Mouse (Mus musculus) embryo, embryonic 10.5 days (tissue): Measurements from ENCODE around the gene Cryga.
"Not testable (repeated sequence)": the region's sequence is repeated elsewhere in the genome, so short reads cannot be mapped to it uniquely, and the experiment has no call there.

ENCODE experiments used
- DNase-seq: peaks from one replicate; pipeline ENCODE4 v3.0.0-alpha.2; 2015; ENCODE audit warnings: low spot score

Cryga gene

DNA sequence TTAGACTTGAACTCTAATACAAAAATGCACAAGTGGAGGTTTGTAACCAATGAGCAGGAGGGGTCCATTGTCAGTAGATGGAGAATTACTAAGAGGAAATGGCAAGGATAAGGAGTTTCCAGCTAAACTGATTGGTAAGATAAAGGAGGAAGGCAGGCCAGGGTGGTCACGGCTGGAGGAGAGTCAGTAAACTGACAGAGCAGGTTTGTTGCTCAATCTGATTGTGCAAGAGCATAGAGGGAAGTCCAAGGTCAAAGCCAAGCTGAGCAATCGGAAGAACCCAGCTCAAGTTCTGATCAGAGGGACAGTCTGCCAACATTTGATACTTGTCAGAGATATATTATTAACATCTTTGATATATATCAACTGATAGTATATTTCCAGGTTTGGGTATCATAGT, 12.8 kb downstream of the Cryga start:
- no peak for DNase-seq

DNA sequence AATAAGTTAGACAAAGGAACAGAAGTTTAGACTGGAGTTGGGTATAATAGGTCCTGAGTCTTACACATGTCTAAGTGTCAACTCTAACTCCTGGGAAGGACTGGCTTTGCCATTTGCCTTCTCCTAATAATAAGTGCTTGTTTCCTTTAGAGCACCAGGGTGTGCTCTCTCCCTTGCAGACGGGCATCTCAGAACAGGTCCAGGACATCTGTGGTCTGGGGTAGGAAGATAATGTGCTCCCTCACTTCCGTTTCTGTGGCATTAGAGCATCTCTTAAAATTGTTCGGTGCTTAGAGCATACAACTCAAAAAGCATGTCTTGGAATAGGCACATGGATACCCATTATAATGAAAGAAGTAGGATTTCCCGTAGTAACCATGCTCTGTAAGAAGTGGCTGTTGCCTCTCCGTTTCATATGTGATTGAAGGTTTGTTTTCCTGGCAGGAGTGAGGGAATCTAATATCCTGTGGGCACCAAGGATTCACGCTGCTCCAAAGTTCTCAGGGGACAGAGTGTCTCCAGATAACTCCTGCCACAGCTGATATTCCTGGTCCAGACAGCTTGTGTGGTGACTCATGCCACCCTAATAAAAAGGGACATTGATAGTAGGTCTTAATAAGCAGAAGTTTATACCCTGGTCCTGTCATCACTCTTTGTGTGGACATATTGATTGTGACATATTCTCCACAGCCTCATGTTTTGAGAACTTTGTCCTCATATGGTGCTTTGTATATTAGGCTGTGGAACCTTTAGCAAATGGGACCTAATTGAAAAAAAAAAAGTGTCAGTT, 14.4 kb downstream of the Cryga start:
- no peak for DNase-seq

DNA sequence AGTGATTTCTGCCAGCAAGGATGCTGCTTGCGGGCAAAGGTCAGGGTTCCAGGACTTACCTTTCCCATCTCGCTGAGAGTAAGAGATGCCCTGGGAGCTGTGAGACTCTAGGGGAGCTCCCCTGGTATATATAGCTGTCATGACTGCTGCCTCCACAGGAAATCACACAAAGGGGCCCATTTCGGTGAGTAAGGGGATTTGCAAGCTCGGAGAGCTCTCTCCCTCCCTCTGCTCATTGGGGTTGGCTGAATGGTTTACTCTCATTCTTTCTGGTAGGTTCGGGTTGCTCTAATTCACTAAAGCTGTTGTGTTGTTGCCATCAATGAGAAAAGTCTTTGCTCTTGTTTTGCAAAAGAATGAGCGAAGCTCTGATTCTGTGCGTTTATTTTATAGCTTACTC, 21.0 kb downstream of the Cryga start, which contains the start of gene Crygb:
Gene Crygb (minus strand): TSS at position 101 of the 400 bp plus-strand sequence.
- DNase-seq, result peak; percentile 6

DNA sequence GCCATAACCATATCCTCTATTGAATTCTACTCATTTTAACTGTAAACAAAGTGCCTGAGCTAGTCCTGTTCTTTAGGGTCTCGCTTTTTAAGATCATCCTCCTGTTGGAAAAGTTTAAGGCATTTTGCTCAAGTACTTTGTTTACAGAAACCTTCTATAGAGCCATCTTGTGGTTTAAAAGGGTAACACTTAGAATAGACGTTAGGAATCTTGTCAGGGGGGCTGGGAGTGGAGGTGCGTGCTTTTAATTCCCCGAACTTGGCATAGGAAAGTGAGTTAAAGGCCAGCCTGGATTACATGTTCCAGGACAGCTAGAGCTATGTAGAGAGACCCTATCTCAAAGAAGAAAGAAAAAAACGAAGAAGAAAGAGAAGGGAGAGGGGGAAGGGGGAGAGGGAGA, 27.6 kb downstream of the Cryga start:
- DNase-seq, result peak; percentile 13

DNA sequence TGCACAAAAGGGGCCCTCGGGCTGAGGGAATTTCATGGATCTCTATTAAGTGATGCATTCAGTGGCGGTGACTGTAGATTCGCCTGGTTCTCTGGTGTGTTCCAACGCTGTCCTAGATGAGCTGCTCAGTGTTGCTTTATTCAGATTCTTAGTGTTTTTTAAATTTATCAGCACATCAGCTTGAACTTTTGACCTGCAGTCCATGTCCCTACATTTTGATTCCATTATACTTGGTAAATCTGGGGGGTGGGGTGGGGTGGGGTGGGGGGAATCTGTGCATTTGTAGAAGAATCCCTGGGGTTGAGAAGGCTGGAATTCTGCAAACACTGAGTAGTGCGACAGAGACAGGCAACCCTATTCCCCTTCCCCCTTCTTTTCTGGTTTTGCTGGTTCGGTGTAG, 29.6 kb downstream of the Cryga start, which contains the start of gene Crygc:
Gene Crygc (minus strand): TSS at position 101 of the 400 bp plus-strand sequence.
- no peak for DNase-seq

DNA sequence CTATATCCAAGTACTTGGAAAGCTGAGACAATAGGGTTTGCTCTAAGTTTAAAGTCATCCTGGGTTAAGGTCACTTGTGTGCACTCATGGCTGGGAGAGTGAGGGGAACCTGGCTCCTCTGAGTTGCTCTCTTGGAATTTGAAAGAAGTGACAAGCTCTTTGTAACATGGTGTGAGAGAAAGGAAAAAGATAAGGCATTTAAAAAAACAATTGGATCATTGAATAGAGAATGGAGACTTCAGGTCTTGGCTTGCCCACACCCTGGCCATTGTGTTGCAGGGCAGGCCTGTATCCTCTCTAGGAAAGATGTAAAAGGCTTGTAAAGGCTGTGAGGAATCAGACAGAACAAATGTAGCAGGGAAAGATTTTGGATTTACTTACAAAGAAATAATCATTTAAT, 35.3 kb downstream of the Cryga start:
- DNase-seq, result no peak

DNA sequence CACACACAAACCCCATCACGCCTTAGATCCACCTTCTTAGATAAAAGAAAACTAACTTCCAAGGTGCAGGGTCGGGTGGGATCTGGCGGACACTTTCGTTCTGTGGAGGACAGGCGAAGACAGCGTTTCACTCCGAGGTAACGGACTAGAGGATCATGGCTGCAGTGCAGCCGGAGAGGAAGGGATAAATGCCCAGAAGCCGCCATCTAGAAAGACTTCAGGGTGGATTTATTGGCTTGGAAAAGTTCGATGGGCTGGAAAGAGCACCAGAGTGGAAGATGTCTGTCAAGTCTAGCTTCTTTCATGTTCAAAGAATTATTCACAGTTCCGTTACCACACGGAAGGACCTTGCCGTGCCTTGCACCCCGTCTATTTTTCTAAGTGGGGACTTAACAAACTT, 39.0 kb downstream of the Cryga start:
- no peak for DNase-seq

DNA sequence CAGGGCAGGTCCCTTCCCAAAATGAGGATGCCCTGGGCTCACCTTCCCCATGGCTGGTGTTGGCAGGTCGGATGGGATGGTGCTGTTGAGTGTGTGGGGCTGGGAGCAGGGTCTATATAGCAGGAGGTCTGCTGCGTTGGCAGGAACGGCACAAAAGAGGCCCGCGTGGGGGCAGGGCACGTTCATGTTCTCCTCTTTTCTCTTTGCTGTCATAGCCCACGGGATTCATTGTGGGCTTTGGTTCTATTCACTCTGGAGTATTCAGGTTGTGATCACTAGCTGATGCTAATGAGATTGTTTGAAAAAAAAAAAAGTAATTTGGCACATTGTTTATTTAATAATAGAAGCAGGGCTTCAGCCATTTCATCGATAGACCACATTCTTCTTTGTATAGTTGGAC, 39.8 kb downstream of the Cryga start, which contains the start of gene Crygd:
Gene Crygd (minus strand): TSS at position 101 of the 400 bp plus-strand sequence.
- no peak for DNase-seq

DNA sequence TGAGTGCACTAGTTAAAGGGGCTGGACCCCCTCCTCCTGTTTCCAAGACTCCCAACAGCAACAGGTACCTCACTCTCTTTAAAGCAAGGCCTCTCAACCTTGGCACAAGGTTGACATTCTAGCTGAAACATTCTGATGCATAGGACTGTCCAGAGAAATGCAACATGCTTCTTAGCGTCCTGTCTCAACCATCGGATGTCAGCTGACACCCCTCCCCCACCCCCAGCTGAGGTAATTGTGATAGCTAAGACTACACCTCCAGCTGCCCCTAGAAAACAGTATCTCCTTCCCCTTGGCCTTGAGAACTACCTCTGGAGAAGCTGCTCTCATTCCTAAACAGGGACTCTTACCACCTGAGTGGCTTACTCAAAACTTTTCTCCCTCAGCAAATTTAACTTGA, 51.0 kb downstream of the Cryga start:
- DNase-seq, result no peak

DNA sequence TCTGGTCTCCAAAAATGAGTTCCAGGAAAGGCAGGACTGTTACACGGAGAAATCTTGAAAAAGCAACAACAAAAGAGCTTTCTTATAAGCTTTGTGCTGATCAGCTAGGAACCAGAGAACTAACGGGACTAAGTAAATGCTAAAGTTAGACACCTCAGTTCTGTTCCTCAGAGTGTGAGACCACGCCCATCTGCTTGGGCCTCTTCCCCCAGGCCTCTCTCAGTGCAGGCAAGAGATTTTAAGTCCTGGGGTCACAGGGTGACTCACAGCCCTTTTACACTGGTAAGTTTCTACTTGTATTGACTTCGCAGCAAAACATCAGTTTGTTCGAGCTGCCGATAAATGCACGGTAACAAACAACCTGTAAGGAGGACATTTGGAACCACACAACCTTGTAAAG, 51.5 kb downstream of the Cryga start:
- DNase-seq, result no peak

DNA sequence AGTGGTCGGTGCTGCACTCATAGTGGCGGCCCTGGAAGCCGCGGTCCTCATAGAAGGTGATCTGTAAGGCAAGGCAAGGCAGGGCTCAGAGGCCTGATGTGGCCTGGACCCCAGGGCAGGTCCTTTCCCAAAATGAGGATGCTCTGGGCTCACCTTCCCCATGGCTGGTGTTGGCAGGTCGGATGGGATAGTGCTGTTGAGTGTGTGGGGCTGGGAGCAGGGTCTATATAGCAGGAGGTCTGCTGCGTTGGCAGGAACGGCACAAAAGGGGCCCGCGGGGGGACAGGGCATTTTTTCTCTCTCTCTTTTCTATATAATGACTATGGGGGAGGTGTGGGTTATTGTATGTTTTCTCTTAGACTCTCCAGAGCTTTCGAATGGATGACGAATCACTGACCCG, 52.2 kb downstream of the Cryga start, which contains the start of gene Cryge:
Gene Cryge (minus strand): TSS at position 198 of the 400 bp plus-strand sequence.
- DNase-seq, result not testable (repeated sequence)
